8 mouse cellular contexts compared by ENCODE assay signal in genomic region chr14:13901611-13902067, GRCm38 (mm10). TPM values are rescaled to one million over a fixed set of nuclear protein-coding genes. Genes with fewer than 3 reads are reported as not detected.
DNase-seq lines count a peak whose midpoint lies in the region; ATAC-seq and TF ChIP-seq lines count a peak whose summit lies in the region.

No protein-coding gene starts in this region.

- H3K27ac ChIP-seq in heart, embryonic 11.5 days (ENCODE audit: low read depth, low read length) = no peak overlapping the region
- no peak overlapping the region for H3K27ac ChIP-seq in kidney, embryonic 16.5 days (ENCODE audit: low read length)
- peak overlapping the region; percentile 60; the same call in 1 of the 2 replicates for H3K27ac ChIP-seq in limb, embryonic 15.5 days
- H3K27ac ChIP-seq in midbrain, postnatal 0 days (ENCODE audit: low read depth, low read length) = no peak overlapping the region
- H3K27ac ChIP-seq in stomach, postnatal 0 days (replicated peaks) = no peak overlapping the region

- H3K4me1 ChIP-seq in heart, embryonic 11.5 days (ENCODE audit: control insufficient read depth, insufficient read depth, low read length) = no peaks in the 10 kb centered on the region
- no peaks in the 10 kb centered on the region for H3K4me1 ChIP-seq in kidney, embryonic 16.5 days (ENCODE audit: insufficient read depth, low read length)
- no peaks in the 10 kb centered on the region for H3K4me1 ChIP-seq in limb, embryonic 15.5 days
- H3K4me1 ChIP-seq in midbrain, postnatal 0 days (ENCODE audit: insufficient read depth, low read length) = no peaks in the 10 kb centered on the region
- no peaks in the 10 kb centered on the region for H3K4me1 ChIP-seq in stomach, postnatal 0 days (replicated peaks; ENCODE audit: control insufficient read depth, insufficient read depth)

- WGBS in heart, embryonic 11.5 days (ENCODE audit: insufficient replicate concordance) = under 1% methylated on average over 22 of the region's 22 CpGs
- under 1% methylated on average over 22 of the region's 22 CpGs for WGBS in kidney, embryonic 16.5 days
- WGBS in limb, embryonic 15.5 days = under 1% methylated on average over 22 of the region's 22 CpGs
- 1% methylated on average over 22 of the region's 22 CpGs for WGBS in midbrain, postnatal 0 days
- WGBS in stomach, postnatal 0 days = 1% methylated on average over 22 of the region's 22 CpGs

- ATAC-seq in heart, embryonic 11.5 days (replicated peaks; ENCODE audit: insufficient number of reproducible peaks, low FRiP score, low TSS enrichment) = no peak
- ATAC-seq in kidney, embryonic 16.5 days (ENCODE audit: low FRiP score, low TSS enrichment) = peak; percentile 84; the same call in 1 of the 2 replicates
- no peak for ATAC-seq in limb, embryonic 15.5 days (ENCODE audit: insufficient number of reproducible peaks, low FRiP score, low TSS enrichment, low read depth)
- peak; percentile 80 for ATAC-seq in midbrain, postnatal 0 days (ENCODE audit: low FRiP score)
- ATAC-seq in stomach, postnatal 0 days (ENCODE audit: low FRiP score, low TSS enrichment) = no peak

- no peaks in the 10 kb centered on the region for H3K36me3 ChIP-seq in heart, embryonic 11.5 days (ENCODE audit: control insufficient read depth, insufficient read depth, low read length)
- H3K36me3 ChIP-seq in kidney, embryonic 16.5 days (ENCODE audit: insufficient read depth, low read length) = no peaks in the 10 kb centered on the region
- H3K36me3 ChIP-seq in limb, embryonic 15.5 days = no peaks in the 10 kb centered on the region
- H3K36me3 ChIP-seq in midbrain, postnatal 0 days (ENCODE audit: insufficient read depth, low read length) = no peaks in the 10 kb centered on the region
- no peaks in the 10 kb centered on the region for H3K36me3 ChIP-seq in stomach, postnatal 0 days (ENCODE audit: control insufficient read depth, insufficient read depth, low read length)

- no peaks in the 10 kb centered on the region for H3K9me3 ChIP-seq in heart, embryonic 11.5 days (replicated peaks; ENCODE audit: control insufficient read depth, low read length)
- H3K9me3 ChIP-seq in kidney, embryonic 16.5 days (ENCODE audit: low read length) = no peaks in the 10 kb centered on the region
- no peaks in the 10 kb centered on the region for H3K9me3 ChIP-seq in limb, embryonic 15.5 days
- H3K9me3 ChIP-seq in midbrain, postnatal 0 days (ENCODE audit: low read length) = no peaks in the 10 kb centered on the region
- H3K9me3 ChIP-seq in stomach, postnatal 0 days (ENCODE audit: control insufficient read depth, low read length) = no peaks in the 10 kb centered on the region

- no peak for TF ChIP-seq EP300 in stomach, postnatal 0 days (optimal IDR thresholded peaks at IDR 0.05)

- peak overlapping the region; percentile 50 for H3K4me3 ChIP-seq in heart, embryonic 11.5 days (ENCODE audit: low read depth, low read length)
- H3K4me3 ChIP-seq in kidney, embryonic 16.5 days (ENCODE audit: low read length) = peak overlapping the region; percentile 56
- H3K4me3 ChIP-seq in limb, embryonic 15.5 days = peak overlapping the region; percentile 52
- peak overlapping the region; percentile 35 for H3K4me3 ChIP-seq in midbrain, postnatal 0 days (ENCODE audit: low read depth, low read length)
- H3K4me3 ChIP-seq in stomach, postnatal 0 days (ENCODE audit: low read depth, low read length) = peak overlapping the region; percentile 50

- peak overlapping the region; percentile 73 for H3K4me2 ChIP-seq in heart, embryonic 11.5 days
- peak overlapping the region; percentile 86 for H3K4me2 ChIP-seq in kidney, embryonic 16.5 days (replicated peaks; ENCODE audit: low read depth, low read length)
- H3K4me2 ChIP-seq in limb, embryonic 15.5 days = peak overlapping the region; percentile 80
- peak overlapping the region; percentile 63 for H3K4me2 ChIP-seq in midbrain, postnatal 0 days (ENCODE audit: low read depth, low read length, poor library complexity, severe bottlenecking)
- H3K4me2 ChIP-seq in stomach, postnatal 0 days (replicated peaks; ENCODE audit: low read depth) = peak overlapping the region; percentile 87

- H3K9ac ChIP-seq in heart, embryonic 11.5 days (ENCODE audit: low read depth, low read length) = peak overlapping the region; percentile 60; the same call in 1 of the 2 replicates
- H3K9ac ChIP-seq in kidney, embryonic 16.5 days (replicated peaks; ENCODE audit: low read length) = peak overlapping the region; percentile 70
- H3K9ac ChIP-seq in limb, embryonic 15.5 days = peak overlapping the region; percentile 45
- H3K9ac ChIP-seq in midbrain, postnatal 0 days (replicated peaks; ENCODE audit: low read length, poor library complexity, severe bottlenecking) = peak overlapping the region; percentile 29
- H3K9ac ChIP-seq in stomach, postnatal 0 days (ENCODE audit: low read length) = peak overlapping the region; percentile 63

- peak; percentile 92 for TF ChIP-seq CTCF in midbrain, postnatal 0 days (IDR thresholded peaks at IDR 0.05)
- TF ChIP-seq CTCF in stomach, postnatal 0 days (IDR thresholded peaks at IDR 0.05; ENCODE audit: low read depth) = peak; percentile 90

- no peaks in the 10 kb centered on the region for H3K27me3 ChIP-seq in heart, embryonic 11.5 days (ENCODE audit: control insufficient read depth, insufficient read depth, low read length)
- no peaks in the 10 kb centered on the region for H3K27me3 ChIP-seq in kidney, embryonic 16.5 days (ENCODE audit: insufficient read depth, low read length)
- no peaks in the 10 kb centered on the region for H3K27me3 ChIP-seq in limb, embryonic 15.5 days
- H3K27me3 ChIP-seq in midbrain, postnatal 0 days (ENCODE audit: insufficient read depth, low read length) = no peaks in the 10 kb centered on the region
- no peaks in the 10 kb centered on the region for H3K27me3 ChIP-seq in stomach, postnatal 0 days (ENCODE audit: control insufficient read depth, insufficient read depth, low read length)

- peak; percentile 48 for DNase-seq in 416B (ENCODE audit: low read depth)
- DNase-seq in adipocyte (ENCODE audit: low spot score) = peak; percentile 29
- peak; percentile 90 for DNase-seq in embryo, embryonic 10.5 days (ENCODE audit: low spot score)
- DNase-seq in midbrain, postnatal 0 days (ENCODE audit: low spot score) = peak; percentile 88
- DNase-seq in stomach, postnatal 0 days (ENCODE audit: low spot score) = peak; percentile 48

RNA-seq across cellular contexts. Expression of gene Gm281, which starts 12.6 kb away (rescaled TPM):
- polyA plus RNA-seq in heart, embryonic 11.5 days (2014; fragmentation: Nextera tagmentation; extraction: Ambion mirVana) = not detected in 2 replicates
- not detected in 2 replicates for polyA plus RNA-seq in kidney, embryonic 16.5 days (2015; fragmentation: Nextera tagmentation; extraction: Ambion mirVana)
- polyA plus RNA-seq in limb, embryonic 15.5 days (2015; fragmentation: Nextera tagmentation; extraction: Ambion mirVana) = not detected in 2 replicates
- not detected in 2 replicates for total RNA-seq in midbrain, postnatal 0 days (2014; rRNA removed)
- not detected in 2 replicates for polyA plus RNA-seq in midbrain, postnatal 0 days (2015; fragmentation: Nextera tagmentation; extraction: Ambion mirVana)
- polyA plus RNA-seq in stomach, postnatal 0 days (2015; fragmentation: Nextera tagmentation; extraction: Ambion mirVana) = not detected in 2 replicates

RNA-seq across cellular contexts. Expression of gene Atxn7, which starts 59.6 kb away (rescaled TPM):
- polyA plus RNA-seq in heart, embryonic 11.5 days (2014; fragmentation: Nextera tagmentation; extraction: Ambion mirVana) = 3.2 and 5.2 TPM in 2 replicates
- 3.4 and 4.4 TPM in 2 replicates for polyA plus RNA-seq in kidney, embryonic 16.5 days (2015; fragmentation: Nextera tagmentation; extraction: Ambion mirVana)
- polyA plus RNA-seq in limb, embryonic 15.5 days (2015; fragmentation: Nextera tagmentation; extraction: Ambion mirVana) = 4.2 and 4.9 TPM in 2 replicates
- total RNA-seq in midbrain, postnatal 0 days (2014; rRNA removed) = 12.7 and 22.4 TPM in 2 replicates
- polyA plus RNA-seq in midbrain, postnatal 0 days (2015; fragmentation: Nextera tagmentation; extraction: Ambion mirVana) = 2.2 and 2.5 TPM in 2 replicates
- 3.7 and 4.3 TPM in 2 replicates for polyA plus RNA-seq in stomach, postnatal 0 days (2015; fragmentation: Nextera tagmentation; extraction: Ambion mirVana)

Comparison
In these comparisons a context has a peak if more than half of its experiments do, and no peak if none do; other contexts are left out.
1. DNase-seq: peak in every context shown above with its lines; median percentile 90 in embryo, embryonic 10.5 days; 88 in midbrain, postnatal 0 days; 48 in 416B; 48 in stomach, postnatal 0 days; 29 in adipocyte.
2. ATAC-seq: peak in kidney, embryonic 16.5 days (single experiment) and midbrain, postnatal 0 days (single experiment); none in heart, embryonic 11.5 days (single experiment), limb, embryonic 15.5 days (single experiment) and stomach, postnatal 0 days (single experiment).
3. Peak in every context shown above with its lines, with median percentiles within 50 percentile points of each other: H3K4me2 ChIP-seq, H3K4me3 ChIP-seq and H3K9ac ChIP-seq.